Mouse (Mus musculus) liver, postnatal 0 days (tissue): ENCODE data around the gene 4933417A18Rik.
"Not testable (repeated sequence)": the region's sequence is repeated elsewhere in the genome, so short reads cannot be mapped to it uniquely, and the experiment has no call there.

ENCODE experiments used
- CTCF ChIP-seq: sonication (generic); IDR thresholded peaks from 2 replicates; pipeline ENCODE4 v1.5.1; 2016; ENCODE audit warnings: antibody characterized with exemption, low read depth
- EP300 ChIP-seq: IDR thresholded peaks from 2 replicates; pipeline ENCODE4 v1.6.1; 2016; ENCODE audit warnings: antibody characterized with exemption, low read depth, mild to moderate bottlenecking

- not testable (repeated sequence) for TF ChIP-seq CTCF, EP300
Observed at GRCm38 (mm10) chr13:34958158-34958557, 33.9 kb downstream of the 4933417A18Rik start.
